Mouse (Mus musculus) kidney, postnatal 25 days (tissue): ENCODE measurements around the gene Atp6v1d.

Experiments
- DNase-seq, 2 experiments: peaks; one replicate each; pipeline ENCODE4 v3.0.0; 2021; ENCODE audit warnings: mixed read lengths in 2 of 2

Gene Atp6v1d

DNA sequence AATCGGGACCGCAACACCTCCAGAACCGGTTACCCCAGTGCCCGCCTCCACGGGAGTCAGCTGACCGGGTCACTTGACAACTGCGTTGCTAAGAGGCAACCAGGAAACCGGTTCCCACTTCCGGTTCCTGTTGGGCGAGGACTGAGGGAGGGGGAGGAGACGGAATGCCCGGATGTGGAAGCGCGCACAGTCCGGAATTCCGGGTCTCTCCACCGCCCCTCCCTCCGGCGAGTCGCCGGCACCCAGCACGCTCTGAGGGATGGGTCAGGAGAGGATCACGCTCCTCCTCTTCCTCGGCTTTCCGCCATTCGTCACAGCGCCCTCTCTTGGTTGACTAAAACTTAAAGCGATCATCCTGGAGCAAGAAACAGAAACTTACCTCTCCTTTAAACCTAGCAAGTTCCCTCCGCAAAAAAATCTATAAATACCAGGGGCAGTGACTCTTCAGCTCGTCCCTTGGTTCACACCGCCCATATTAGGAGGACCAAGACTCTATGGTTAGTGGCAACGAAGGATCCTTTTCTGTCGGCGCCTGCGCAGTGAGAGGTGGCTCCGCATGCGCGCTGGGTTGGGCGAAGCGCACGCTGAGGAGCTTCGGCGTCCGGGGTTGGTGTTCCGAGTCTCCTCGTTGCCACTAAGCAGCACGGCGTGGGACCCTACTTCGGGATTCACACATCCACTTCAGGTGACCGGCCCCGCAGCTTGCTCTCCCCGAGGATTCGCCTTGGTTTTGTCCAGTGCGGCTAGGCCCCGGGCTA lies at the start of gene Atp6v1d, which contains the start of gene Eif2s1:
Gene Atp6v1d, minus strand, starts transcription at position 143 of the 758 bp plus-strand sequence.
Gene Eif2s1, plus strand, starts transcription at position 324 of the 758 bp plus-strand sequence.
- DNase-seq = peak; percentile 98 to 100

DNA sequence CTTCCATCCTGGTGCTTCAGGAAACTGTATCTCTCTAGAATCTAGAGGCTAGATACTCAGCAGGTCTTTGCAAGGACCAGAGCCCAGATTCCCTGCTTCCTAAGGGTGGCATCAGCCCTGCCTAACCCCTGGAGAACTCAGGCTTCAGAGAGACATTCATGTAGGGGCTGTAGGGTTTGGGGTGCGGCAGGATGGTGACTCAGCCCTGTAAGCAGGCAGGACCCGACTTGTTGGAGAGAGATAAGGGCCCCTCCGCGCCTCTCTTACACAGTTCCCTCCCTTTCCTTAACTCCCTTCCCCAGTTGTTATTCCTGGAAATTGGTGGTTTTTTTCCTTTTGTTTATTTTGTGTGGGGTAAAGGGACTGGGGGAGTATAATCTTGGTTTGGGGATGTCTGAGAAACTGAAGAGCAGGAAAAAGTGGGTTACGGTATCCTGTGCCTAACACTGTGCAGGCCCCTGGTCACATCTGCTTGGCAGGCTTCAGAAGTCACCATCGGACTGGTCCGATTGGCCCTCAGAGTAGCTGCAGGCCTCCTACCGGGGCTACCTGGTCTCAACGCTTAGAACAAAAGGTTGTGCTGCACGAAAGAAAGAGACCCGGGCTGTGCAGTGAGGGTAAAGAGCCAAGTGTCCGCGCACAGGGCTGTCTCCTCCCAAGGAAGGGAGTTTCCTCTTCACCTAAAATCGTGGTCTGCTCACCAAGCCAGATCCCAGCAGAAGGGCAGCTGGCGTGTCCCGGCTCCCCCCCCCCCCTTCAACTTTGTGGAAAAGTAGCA lies 49.4 kb upstream of the Atp6v1d start:
- DNase-seq = no peak

DNA sequence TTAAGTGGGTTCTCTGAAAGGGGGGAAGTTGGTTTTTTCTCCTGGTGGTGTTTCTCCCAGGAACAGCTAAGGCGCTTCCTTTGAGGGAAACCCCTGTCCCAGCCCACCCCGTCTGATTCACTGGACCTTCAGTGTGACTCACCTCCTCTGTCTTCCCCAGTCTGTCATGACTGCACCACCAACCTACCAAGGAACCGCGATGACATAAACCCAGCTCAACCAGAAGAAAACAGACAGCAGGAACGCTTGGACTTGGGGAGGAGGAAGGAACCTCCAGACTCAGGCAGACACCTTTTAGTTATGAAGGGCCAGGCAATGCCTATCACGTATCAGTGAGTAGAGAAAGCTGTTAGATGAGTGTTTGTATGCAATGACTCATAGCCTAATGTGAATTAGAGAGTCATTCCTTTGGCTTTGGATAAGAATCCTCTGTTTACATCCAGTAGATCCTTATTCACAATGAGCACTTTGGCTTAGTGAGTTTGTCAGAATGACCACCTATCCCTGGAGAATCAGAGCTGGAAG lies 46.7 kb upstream of the Atp6v1d start:
- peak in 1 of 2 experiments; percentile 9 for DNase-seq

DNA sequence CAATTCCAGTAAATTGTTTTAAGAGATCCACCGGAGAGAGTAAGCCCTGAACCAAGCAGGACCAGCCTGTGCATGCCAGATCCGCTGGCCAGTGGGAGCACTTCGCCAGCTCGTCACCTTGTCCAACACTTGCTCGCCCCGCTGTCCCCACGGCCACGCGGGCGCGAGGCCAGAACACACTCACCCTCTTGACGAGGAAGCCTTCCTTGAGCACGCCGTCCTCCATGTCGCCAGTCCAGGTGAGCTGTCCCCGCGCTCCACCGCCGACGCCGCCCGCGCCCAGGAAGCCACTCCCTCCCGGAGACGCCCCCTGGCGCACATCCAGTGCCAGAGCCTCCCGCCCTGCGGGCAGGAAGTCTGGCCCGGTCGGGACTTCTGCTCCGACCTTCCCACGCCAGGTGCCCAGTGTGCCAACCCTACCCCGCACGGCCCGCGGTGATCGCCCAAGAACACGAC lies 45.3 kb upstream of the Atp6v1d start, which contains the start of gene Plek2:
Gene Plek2, minus strand, starts transcription at position 258 of the 456 bp plus-strand sequence.
- peak; percentile 80 to 90 for DNase-seq

DNA sequence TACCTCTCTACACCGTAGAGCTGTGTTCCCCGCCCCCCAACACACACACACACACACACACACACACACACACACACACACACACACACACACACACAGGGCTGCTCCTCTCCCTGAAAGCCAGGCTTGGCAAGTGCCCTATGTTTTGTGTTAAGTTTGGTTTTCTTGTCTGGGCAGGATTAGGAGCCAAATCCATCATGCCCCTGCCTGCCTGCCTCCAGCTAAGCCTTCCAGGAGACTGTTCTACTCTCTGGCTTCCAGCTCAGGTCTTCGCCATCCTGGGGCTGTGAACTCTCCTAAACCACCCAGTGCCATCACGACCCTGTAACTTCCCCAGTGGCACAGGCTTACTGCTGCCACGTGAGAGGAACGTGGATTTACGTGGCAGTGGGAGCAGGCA lies 43.1 kb upstream of the Atp6v1d start:
- DNase-seq = no peak

DNA sequence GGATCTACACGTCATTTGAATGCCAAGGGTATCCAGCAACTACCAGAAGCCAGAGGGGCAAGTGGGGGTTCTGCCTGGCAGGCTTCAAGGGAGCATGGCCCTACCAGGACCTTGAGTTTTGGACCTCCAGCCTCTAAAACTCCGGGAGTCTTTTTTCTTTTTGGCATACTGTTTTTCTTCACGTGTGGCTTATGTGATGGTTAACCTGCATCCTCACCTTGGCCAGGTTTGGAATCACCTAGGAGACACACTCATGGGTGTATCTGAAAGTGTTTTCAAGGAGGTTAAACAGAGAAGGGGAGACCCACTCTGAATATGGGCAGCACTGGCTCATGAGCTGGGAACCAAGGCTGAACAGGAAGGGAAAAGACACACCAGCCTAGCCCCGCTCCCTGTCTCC lies 41.9 kb upstream of the Atp6v1d start:
- DNase-seq = no peak

DNA sequence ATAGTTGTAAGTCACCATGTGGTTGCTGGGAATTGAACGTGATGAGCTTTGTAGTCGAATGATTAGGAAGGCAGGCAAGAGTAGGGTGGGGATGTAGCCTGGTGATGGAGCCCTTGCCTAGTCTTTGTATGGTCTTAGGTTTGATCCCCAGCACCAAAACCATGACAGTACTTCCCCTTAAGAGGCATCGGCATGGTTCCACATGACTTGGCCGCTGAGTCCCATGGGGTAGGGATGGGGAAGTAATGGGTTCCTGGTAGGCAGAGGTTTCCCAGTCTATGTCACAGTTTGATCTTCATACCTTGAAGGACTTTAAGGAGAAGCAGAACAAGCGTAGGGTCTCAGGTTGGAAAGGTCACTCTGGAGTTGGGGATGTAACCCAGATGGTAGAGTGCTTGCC lies 40.0 kb upstream of the Atp6v1d start:
- DNase-seq = no peak

DNA sequence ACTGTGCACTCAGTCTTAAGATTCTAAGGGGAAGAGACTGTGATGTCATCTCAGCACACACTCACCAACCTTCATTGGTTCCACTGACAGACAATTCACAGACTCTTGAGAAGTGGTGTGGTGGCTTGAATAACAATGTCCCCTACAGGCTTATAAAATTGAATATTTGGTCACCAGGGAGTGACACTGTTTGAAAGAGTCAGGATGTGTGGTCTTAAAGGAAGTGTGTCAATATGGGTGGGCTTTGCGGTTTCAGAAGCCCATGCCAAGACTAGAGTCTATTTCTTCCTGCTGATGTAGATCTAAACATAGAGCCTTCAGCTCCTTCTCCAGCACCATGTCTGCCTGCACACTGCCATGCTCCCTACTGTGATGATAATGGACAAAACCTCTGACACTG lies 36.4 kb upstream of the Atp6v1d start:
- no peak for DNase-seq

DNA sequence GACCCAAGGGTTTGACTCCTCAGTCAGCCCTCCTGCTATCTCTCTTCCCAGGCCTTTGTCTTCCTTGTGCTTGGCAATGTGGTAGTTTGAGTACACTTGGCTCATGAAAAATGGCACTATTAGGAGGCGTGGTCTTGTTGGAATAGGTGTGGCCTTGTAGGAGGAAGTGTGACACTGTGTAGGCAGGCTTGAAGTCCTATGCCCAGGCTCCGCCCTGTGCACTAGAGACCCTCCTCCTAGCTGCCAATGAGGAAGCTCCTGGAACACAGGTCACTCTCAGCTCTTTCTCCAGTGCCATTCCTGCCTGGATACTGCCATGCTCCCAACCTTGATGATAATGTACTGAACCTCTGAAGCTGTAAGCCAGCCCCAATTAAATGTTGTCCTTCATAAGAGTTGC lies 29.7 kb upstream of the Atp6v1d start:
- no peak for DNase-seq

DNA sequence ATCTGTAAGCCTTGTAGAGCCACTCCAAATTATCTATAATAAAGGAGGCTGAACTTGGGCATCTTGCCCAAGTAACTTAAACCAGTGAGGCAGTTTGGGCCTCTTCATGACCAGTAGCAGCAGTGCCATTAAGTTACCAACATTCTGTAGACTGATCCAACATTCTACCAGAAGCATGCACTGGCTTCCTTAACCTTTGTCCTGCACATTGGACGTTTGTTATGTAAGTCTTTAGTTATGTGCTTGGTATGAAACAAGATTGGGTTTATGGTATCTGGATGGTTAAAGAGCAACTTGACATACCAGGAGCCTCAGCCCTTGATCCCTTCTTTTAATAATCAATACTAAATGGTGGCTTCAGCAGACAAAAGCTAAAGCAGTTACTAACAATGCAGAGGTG lies 28.6 kb upstream of the Atp6v1d start:
- DNase-seq = no peak

DNA sequence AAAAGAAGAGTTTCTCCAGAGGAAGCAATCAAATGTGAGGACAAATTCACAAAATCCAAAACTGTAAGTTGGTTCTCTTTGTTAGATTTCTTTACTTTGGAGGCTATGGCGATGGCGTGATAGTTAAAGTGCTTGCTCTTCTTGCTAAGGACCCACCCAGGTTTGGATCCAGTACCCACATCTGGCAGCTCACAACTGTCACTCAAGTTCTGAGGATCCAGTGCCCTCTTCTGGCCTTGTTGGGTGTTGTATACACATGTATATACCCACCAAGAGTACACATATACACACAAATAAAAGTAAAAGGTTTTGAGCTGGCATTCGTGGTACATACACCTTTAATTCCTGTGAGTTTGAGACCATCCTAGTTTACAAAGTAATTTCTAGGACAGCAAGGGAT lies 13.1 kb upstream of the Atp6v1d start:
- no peak for DNase-seq

DNA sequence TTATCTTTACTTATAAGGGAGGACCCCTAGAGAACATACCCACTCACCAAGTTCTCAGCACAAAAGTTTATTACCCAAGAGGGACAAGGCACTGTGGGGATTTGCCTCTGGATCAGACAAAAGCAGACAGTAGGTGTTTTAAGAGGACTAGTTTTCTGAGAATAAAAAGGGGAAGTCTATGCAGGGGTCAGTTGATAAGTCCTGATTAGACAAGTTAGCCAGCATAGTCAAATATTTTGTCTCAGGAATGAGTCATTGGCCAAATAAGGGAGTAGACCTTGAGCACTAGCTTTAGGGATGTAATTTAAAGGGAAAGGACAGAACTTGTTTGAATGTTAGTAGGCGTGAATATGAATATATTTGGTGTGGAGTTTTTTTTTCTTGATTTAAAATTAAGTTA lies 6.7 kb upstream of the Atp6v1d start:
- DNase-seq = no peak

DNA sequence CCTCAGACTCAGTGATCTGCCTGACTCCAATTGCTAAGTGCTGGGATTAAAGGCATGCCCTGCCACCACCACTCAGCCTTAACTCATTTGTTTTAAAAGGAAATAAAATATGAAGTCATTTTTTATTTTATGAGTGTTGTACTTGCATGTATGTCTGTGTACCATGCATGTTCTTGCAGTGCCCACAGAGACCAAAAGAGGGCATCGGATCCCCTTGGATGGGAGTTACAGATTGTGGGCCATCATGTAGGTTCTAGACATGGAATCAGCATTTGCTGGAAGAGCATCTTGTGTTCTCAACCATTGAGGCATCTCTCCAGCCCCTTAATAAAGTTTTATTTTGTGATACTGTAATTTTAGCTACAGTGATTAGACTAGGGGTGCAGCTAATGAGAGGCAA lies 4.0 kb upstream of the Atp6v1d start:
- peak; percentile 29 to 33 for DNase-seq

DNA sequence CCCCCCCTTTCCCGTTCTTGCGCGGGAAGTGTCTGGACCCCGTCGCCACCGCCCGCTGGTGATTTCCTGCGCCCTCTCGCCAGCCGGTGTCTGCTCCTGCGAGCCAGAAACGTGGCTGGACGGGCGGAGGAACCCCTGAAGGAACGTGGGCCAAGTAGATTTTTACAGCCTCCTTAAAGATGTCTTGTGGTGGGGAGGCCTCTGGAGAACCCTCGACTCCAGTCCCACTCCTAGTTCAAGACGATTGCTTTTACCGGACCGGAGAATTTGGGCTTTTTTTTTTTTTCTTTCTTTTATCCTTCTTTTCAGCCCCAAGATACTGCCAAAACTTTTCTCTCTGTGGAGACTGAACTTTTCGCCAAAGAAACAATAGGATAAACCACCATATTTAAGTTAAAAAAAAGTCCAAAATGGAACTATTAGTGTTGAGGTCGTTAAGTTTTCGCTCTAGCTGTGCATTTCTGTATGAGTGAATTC lies 854 bp upstream of the Atp6v1d start:
- no peak for DNase-seq

DNA sequence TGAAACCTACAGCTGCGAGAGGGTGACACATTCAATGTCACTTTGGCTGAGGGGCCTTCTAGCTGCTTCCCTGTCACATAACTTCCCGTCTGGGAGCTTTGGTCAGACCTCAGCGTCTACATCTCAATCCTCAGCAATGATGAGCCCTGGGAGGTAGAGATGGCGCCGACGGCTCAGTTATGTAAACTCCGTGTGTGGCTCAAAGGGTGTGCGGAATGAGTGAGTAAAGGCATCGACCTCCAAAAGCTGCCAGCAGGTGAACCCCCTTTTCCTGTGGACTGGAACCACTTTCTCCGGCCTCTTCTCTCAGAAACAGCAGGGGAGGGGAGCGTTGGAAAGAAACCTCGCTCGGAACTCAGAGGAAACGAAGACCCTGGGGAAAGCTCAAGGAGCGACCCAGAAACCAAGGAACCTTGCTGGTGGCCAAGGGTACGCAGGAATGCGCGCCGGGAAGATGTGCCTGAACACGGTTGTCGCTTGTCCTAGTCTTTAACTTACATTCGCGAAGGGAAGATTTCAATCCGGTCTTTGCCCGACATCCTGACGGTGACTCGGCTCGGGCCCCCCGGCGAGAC lies 430 bp downstream of the Atp6v1d start:
- peak; percentile 31 to 60 for DNase-seq

DNA sequence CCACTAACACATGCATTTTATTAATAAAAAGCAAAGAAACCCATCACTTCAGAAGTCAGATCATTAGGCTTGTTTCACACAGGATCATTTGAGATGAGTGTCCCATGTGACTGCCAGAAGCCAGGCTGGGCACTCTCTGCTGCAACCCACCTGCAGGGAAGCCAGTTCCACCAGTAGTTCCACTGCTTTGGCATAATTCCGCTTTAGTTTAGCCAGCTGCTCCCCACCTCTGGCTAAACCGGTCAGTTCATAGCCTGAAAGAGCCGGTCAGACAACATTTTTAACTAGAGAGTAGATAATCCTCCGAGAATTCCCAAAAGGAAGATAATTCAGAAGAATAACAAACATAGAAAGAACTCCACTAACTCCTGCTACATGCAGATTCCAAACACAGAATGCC lies 13.2 kb downstream of the Atp6v1d start:
- no peak for DNase-seq

DNA sequence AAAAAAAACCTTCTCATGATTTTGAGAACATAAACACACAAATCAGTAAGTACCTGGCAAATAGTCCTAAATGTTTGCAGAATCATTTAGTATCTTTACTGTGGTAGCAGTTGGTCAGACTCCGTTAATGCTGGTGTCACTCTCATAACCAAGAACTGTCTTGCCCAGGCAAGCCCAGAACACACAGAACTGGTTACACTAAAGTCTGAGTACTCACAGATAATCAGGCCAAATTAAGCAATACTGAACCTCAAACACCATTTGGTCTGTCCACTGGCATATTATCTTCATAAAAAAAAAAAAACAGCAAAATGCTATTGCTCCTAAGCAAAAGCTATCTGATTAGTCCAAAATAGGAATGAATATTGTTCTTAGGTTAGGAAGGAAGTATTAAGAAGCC lies 19.0 kb downstream of the Atp6v1d start:
- no peak for DNase-seq

DNA sequence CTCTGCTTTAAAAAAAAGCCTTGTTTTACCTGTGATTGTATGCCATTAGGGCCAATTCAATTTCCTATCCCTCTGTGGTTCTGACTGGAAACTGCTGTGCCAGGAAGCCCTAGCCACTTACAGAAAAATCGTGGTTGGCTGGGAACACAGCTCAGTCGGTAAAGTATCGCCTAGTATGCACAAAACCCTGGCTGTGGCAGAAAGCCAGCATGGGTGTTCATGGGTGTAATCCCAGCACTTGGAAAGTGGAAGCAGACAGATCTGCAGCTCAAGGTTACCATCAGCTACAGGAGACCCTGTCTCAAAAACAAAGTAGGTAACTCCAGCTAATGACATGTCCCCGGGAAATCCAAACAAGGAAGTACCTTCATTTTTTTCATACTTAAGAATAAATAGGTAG lies 21.5 kb downstream of the Atp6v1d start:
- DNase-seq = peak; percentile 44 to 55

DNA sequence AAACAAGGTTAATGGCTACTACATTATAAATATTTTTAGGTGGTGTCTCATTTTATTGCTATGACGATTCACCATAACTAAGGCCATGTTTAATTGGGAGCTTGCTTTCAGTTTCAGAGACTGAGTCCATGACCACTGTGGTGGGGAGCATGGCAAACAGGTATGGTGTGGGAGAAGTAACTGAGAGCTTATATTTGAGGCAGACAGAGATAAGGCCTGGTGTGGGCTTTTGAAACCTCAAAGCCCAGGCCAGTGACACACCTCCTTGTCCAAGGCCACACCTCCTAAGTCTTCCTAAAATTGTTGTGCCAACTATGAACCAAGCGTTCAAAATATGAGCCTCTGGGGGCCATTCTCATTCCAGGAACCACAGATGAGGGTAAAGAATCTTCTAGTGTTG lies 26.9 kb downstream of the Atp6v1d start:
- DNase-seq = no peak

DNA sequence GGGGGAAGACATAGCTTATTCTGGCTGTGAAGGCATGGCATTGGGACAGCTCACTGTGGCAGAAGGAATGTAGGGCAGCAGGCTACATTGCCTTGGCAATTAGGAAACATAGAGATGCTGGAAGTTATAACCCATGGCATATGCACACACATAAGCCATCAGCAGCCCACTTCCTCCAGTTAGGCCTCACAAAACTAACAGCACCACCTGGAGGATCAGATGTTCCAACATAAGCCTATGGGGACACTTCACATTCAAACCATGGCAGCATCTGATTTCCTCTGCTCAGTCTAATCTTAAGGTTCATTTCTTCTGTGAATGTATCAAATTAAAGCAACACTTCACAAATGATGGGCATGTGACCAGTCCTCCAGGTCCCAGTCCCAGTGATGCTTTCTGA lies 47.0 kb downstream of the Atp6v1d start:
- peak in 1 of 2 experiments; percentile 35 for DNase-seq

DNA sequence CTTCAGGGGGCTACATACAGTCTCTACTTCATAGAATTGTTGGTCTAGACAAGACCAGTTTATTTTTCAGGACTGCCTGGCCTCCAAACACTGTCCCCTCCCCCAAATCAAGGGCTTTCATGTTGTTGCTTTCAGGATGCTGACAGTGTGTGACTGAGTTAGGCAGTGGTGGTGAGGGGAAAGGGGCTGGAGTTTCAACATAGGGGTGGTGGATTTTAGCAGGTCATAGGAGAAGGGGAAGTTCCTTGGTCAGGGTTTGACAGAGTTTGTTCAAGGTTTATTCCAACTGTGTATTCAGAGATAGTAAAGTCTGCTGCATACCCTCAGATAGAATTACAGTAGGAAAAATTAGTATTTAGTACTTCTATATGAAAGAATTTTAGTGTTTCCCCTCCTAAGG lies 59.6 kb downstream of the Atp6v1d start:
- DNase-seq = no peak

DNA sequence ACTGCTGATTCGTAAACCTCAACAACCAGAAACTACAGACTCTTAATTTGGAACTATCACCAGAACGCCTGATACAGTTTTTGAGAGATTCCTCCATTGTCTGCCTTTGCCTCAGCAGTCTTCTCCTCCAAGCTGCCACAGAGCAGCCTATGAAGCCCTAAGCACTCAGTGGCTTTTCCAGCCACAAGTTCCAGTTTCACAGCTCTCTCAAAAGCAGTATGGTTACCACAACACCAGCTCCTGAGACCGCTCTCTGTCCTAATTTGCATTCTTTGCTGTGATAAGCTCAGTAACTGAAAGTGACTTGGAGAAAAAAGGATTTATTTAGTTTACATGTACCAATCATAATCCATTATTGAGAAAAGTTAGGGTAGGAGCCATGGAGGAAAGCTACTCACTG lies 61.4 kb downstream of the Atp6v1d start:
- no peak for DNase-seq

DNA sequence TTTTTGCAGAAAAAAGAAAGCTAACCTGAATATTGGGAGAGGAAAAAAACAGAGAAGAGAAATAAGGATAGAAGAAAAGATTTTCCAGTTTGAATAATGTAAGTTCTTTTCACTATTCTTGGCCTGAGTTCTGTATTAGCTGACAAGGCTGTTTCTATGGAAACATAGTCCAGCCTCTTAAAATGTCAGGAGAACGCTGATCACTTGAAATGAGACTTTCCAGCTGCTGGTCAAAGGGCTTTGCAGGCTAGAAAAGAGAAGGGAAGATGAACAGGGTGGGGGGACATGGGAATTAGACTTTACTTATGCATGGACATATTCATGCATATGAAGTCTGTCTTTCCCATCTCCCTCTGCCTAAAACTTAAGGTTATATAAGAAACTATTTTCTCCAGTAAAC lies 67.2 kb downstream of the Atp6v1d start:
- DNase-seq = no peak
